16 mouse cellular contexts compared by ENCODE assay signal in genomic region chr7:69820570-69820969, GRCm38 (mm10).
"Had no signal": no experiment of that assay in that cellular context is flagged by ENCODE, and none has a peak within 500 bp of the region (broad histone marks: within the 10 kb centered on the region; RNA-seq: fewer than 3 reads in every experiment).

No protein-coding gene starts in this region.

- ATAC-seq: liver, postnatal 0 days had no signal

- H3K4me2 ChIP-seq: limb, embryonic 12.5 days; liver, embryonic 11.5 days; lung, embryonic 15.5 days; midbrain, embryonic 11.5 days had no signal

- DNase-seq: kidney, adult 18-20 months; kidney, adult 9 months; kidney, postnatal 36 days; layer of hippocampus, postnatal 36 days; liver, postnatal 0 days; lung, postnatal 10 days; lung, postnatal 4 days; midbrain, embryonic 14.5 days; thymus, adult 18-20 months; thymus, postnatal 4 days had no signal

- H3K27ac ChIP-seq: left cerebral cortex, adult 2 months; limb, embryonic 12.5 days; liver, embryonic 14.5 days; lung, embryonic 15.5 days had no signal

- H3K4me1 ChIP-seq: limb, embryonic 12.5 days; lung, embryonic 15.5 days had no signal

- H3K27me3 ChIP-seq: lung, embryonic 15.5 days had no signal

- H3K4me3 ChIP-seq: left cerebral cortex, adult 2 months; limb, embryonic 12.5 days; lung, embryonic 15.5 days had no signal

- H3K36me3 ChIP-seq: limb, embryonic 12.5 days; lung, embryonic 15.5 days had no signal

- H3K9me3 ChIP-seq: limb, embryonic 12.5 days; lung, embryonic 15.5 days had no signal

- H3K9ac ChIP-seq: limb, embryonic 12.5 days; liver, embryonic 14.5 days; liver, postnatal 0 days; lung, embryonic 15.5 days had no signal
